Mouse (Mus musculus) heart, adult 11 months (tissue): ENCODE data around the gene Ppp3ca.

Experiments used
- DNase-seq: peaks from one replicate; pipeline ENCODE4 v3.0.0; 2022

Gene Ppp3ca

GRCm38 (mm10) chr3:136670110-136670359 is at the start of gene Ppp3ca:
Ppp3ca (plus strand) TSS chr3:136670124.
- DNase-seq, result no peak

- DNase-seq, result no peak
These were observed 29.2 kb upstream of the Ppp3ca start for GRCm38 (mm10) chr3:136640544-136641230.

GRCm38 (mm10) chr3:136650966-136651365 is 19.0 kb upstream of the Ppp3ca start:
- no peak for DNase-seq

GRCm38 (mm10) chr3:136651496-136651895 is 18.4 kb upstream of the Ppp3ca start:
- DNase-seq, result no peak

GRCm38 (mm10) chr3:136656460-136657035 is 13.4 kb upstream of the Ppp3ca start:
- DNase-seq, result peak; percentile 0

- peak; percentile 29 for DNase-seq
These were observed 11.2 kb upstream of the Ppp3ca start for GRCm38 (mm10) chr3:136658681-136659080.

- no peak for DNase-seq
These were observed 4.8 kb upstream of the Ppp3ca start for GRCm38 (mm10) chr3:136665119-136665518.

- DNase-seq, result peak; percentile 98
These were observed 1.9 kb upstream of the Ppp3ca start for GRCm38 (mm10) chr3:136668072-136668471.

GRCm38 (mm10) chr3:136669231-136670109 is 454 bp upstream of the Ppp3ca start:
- peak; percentile 100 for DNase-seq

- peak; percentile 98 for DNase-seq
These were observed 622 bp downstream of the Ppp3ca start for GRCm38 (mm10) chr3:136670360-136671131.

- peak; percentile 98 for DNase-seq
These were observed 1.4 kb downstream of the Ppp3ca start for GRCm38 (mm10) chr3:136671161-136671939.

- no peak for DNase-seq
These were observed 2.0 kb downstream of the Ppp3ca start for GRCm38 (mm10) chr3:136671940-136672278.

- no peak for DNase-seq
These were observed 2.9 kb downstream of the Ppp3ca start for GRCm38 (mm10) chr3:136672870-136673269.

GRCm38 (mm10) chr3:136673363-136673762 is 3.4 kb downstream of the Ppp3ca start:
- no peak for DNase-seq

- DNase-seq, result no peak
These were observed 4.6 kb downstream of the Ppp3ca start for GRCm38 (mm10) chr3:136674486-136674885.

- no peak for DNase-seq
These were observed 7.1 kb downstream of the Ppp3ca start for GRCm38 (mm10) chr3:136676991-136677390.

GRCm38 (mm10) chr3:136678386-136678785 is 8.5 kb downstream of the Ppp3ca start:
- no peak for DNase-seq

- no peak for DNase-seq
These were observed 10.1 kb downstream of the Ppp3ca start for GRCm38 (mm10) chr3:136679903-136680491.

- DNase-seq, result no peak
These were observed 12.3 kb downstream of the Ppp3ca start for GRCm38 (mm10) chr3:136682242-136682641.

GRCm38 (mm10) chr3:136684191-136684958 is 14.5 kb downstream of the Ppp3ca start:
- peak; percentile 92 for DNase-seq

GRCm38 (mm10) chr3:136686429-136686828 is 16.5 kb downstream of the Ppp3ca start:
- peak; percentile 71 for DNase-seq
